Mouse (Mus musculus) urinary bladder, adult 18-20 months (tissue): Measurements from ENCODE around the gene Polr2l.
A peak's percentile ranks its signal among the peaks of the same experiment; 100 is the strongest.

ENCODE experiments used
- DNase-seq, 2 experiments: peaks; one replicate each; pipeline ENCODE4 v3.0.0; 2022; ENCODE audit warnings: low spot score in 2 of 2, mixed read lengths in 2 of 2

Polr2l gene

DNA sequence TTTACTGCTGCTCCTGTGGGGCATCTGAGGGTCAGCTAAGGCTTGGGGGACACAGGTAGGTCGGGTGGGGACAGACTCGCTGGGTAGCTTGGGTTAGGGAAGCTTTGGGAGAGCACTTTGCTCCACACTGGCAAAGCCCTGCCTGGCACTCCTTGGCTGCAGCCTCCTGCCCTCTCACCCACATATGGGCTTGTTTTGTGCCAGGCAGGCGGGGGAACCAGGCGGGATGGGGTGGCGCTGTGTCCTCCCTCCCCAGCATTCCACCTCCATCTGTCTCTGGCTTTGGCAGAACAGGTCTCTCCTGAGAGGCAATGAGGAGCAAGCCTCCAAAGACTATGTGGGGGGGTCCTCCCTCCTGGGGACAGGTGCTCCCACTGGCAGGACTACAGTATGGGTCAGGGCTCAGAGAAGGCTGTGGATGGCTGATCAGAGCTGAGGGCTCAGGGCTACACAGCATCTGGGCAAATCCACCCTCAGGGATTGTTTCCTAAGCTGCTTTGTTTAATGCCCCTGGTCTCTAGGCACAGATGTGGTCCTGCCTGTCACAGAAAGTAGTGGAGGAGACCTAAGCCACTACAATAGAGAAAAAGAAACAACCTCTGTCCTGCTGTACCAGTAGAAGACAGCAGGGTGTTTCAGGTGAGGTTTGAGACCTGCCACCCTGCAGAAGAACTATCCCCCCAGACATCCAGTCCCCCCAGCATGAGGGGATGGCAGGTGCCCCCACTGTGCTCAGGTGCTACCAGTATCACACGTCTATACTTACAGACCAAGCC is 42.0 kb downstream of the Polr2l start:
- peak; percentile 61 to 67 for DNase-seq

DNA sequence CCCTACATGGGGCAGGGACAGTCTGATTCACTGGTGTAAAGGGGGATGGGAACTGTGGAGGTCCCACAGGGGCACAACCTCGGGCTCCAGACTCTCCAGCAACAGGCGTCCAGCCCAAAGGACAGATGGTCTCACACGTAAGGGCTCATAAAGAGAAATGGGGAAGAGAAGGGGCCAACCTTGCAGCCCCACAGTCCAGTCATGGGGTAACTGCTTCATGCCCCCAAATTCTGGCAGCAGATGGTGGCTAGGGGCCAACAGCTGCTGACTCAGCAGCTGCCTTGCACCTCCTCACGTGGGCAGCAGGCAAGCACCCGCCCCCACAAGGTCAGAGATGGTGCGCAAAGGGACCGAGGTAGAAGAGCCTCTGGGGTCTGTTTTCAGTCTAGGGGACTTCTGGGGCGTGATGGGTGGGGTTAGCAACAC is 42.7 kb downstream of the Polr2l start:
- DNase-seq, result no peak

DNA sequence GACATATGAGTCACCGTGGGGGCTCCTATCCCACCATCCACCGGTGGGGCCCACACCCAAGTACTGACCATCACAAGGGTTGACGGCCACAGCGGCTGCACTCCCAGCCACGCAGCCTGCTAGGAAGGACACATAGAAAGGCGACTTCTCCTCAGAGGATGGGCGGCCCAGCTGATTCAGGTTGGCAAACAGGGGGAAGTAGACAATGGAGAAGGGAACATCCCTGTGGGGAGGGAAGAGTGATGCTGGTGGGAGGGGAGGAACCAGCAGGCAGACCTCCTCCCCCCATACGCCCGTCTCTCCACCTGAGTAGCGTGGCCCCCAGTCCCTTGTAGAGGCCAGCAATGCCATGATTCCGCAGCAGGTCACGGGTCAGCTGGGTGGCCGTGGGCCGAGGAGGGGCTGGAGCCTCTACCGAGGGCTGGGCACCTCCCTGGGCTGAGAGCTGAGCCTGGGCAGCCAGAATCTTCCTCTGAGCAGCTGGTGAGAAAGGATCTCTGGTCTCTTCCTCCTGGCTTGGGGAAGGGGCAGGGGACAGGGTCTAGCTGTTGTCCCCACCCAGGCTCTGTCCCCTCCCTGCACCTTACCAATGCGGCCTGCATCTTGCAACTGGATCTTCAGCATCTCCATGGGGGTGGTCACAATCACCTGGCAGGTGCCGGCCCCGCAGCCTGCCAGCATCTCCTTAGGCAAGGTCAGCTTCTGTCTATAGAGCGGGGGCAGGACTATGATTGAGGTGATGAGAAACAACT is 43.3 kb downstream of the Polr2l start:
- no peak for DNase-seq

GRCm38 (mm10) chr7:141430585-141431240 is 44.2 kb downstream of the Polr2l start:
- no peak for DNase-seq

- DNase-seq, result no peak
Observed at GRCm38 (mm10) chr7:141429840-141430584, 44.9 kb downstream of the Polr2l start.

DNA sequence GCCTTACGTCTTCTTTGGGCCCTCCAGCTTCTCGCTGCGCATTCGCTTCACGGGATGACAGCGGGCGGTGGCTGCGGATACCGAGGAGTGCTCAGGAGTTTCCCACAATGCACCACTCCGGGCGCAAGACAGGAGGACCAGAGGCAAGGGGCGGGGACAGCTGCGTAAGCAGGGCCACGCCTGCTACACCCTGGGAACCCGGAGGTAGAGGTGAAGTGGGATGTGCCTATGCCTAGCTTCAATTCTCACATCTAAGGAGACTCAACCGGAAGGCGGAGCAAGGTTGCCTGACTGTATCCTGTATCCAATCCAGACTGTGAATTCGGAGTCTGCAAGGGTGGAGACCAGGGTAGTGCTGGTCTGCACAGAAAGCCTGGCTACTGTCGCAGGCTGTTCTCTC is 45.6 kb downstream of the Polr2l start, which contains the start of gene Cend1:
TSS of gene Cend1 (minus strand) at position 182 of the 400 bp plus-strand sequence.
- no peak for DNase-seq

GRCm38 (mm10) chr7:141428701-141429100 is 46.2 kb downstream of the Polr2l start:
- no peak for DNase-seq

DNA sequence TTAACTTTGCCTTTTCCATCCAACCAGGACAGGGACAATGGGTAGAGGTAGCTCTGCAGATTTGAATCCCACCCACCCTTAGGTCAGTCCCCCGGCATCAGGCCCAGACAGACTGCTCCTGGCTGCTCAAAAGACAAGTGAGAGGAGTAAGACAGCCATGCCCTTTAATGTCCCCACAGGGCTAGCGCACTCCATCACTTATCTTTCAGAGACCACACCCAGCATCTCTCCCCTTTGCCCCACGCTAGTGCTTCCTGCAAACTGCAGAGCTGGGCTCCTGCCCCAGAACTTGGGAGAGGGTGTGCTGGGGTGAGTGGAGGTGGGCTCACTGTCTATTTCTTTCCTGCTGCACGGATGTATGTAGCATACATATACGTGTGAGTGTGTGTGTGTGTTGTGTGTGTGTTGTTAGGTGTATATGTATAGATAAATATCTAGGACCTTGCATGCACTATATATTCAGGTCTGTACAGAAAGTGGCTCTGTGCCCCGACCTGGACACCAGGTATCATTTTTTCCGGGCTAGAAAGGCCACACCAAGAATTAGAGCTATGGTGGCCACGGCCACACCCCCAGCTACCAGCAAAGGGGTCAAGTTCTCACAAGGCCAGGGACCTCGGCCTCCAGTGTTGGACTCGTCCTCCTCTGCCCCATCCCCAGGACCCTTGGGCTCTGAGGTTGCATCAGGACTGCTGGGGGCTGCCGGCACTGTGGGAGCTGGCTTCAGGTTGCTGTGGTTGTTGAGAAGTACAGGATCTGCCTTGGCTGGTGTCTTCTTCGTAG is 47.8 kb downstream of the Polr2l start:
- DNase-seq, result no peak

DNA sequence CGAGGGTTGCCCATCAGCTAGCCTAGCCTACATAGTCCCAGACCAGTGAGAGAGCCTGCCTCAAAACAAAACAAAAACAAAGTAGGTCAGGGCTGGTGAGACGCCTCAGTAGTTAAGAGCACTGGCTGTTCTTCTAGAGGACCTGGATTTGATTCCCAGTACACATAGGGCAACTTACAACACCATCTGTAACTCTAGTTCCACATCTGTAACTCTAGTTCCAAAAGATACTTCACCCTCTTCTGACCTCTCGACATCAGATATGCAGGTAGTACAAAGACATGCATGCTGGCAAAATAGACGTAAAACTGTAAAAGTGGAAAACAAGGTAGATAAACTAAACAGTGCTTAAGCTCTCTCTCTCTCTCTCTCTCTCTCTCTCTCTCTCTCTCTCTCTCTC is 51.1 kb downstream of the Polr2l start:
- DNase-seq, result no peak
